Comparison of ENCODE assay signal across 19 mouse cellular contexts in the genomic region with DNA sequence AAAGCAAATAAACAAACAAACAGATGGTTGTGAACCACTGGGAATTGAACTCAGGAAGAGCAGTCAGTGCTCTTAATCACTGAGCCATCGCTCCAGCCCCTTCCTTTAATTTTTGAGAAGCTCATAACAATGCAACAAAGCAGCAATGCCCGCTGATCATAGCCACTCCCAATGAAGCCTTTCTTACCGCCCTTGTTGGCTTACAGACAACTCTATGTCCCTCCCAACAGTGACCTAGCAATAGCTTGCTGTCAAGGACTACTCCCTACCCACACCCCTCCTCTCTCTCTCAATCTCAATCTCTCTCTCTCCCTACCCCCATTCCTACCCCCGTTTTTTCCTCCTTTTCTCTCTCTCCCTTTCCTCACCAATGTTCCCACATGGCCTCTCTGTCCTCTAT. TPM values are rescaled to one million over a fixed set of nuclear protein-coding genes. Genes with fewer than 3 reads are reported as not detected.
DNase-seq lines count a peak whose midpoint lies in the region; ATAC-seq and TF ChIP-seq lines count a peak whose summit lies in the region.
"Had no signal": no experiment of that assay in that cellular context is flagged by ENCODE, and none has a peak within 500 bp of the region (broad histone marks: within the 10 kb centered on the region; RNA-seq: fewer than 3 reads in every experiment).

No protein-coding gene starts in this region.

- H3K4me2 ChIP-seq in lung, postnatal 0 days (replicated peaks; ENCODE audit: low read depth, low read length) = no peak overlapping the region
- no peak overlapping the region for H3K4me2 ChIP-seq in stomach, postnatal 0 days (replicated peaks; ENCODE audit: low read depth)
- H3K4me2 ChIP-seq: forebrain, embryonic 15.5 days; heart, embryonic 13.5 days; kidney, embryonic 15.5 days; midbrain, embryonic 12.5 days had no signal

- DNase-seq in lung, postnatal 10 days = peak; percentile 43
- no peak for DNase-seq in lung, postnatal 0 days (ENCODE audit: low spot score)
- DNase-seq in MEL (ENCODE audit: low read depth, low spot score) = peak; percentile 9
- peak; percentile 42 for DNase-seq in adrenal gland, adult 8-10 months
- DNase-seq in stomach, postnatal 0 days (ENCODE audit: low spot score) = no peak
- DNase-seq in urinary bladder, postnatal 14 days (ENCODE audit: low spot score) = no peak
- no peak for DNase-seq in cerebellum, adult 9-11 months
- DNase-seq: cerebellum, adult 9-10 months; right cerebral cortex, postnatal 14 days; thymus, adult 18-20 months had no signal

- H3K79me2 ChIP-seq in MEL (ENCODE audit: control insufficient read depth, insufficient read depth, low read length, poor library complexity) = peaks cover 3% of the 10 kb centered on the region; the same call in 1 of the 2 replicates

- H3K36me3 ChIP-seq in lung, postnatal 0 days (ENCODE audit: insufficient read depth, low read length) = no peaks in the 10 kb centered on the region
- peaks cover 0 to 3% of the 10 kb centered on the region in 2 experiments; a peak in 1 of 4 replicates for H3K36me3 ChIP-seq in MEL (ENCODE audit: control insufficient read depth in 1 of 2, insufficient read depth in 2 of 2, low read length in 2 of 2)
- no peaks in the 10 kb centered on the region for H3K36me3 ChIP-seq in stomach, postnatal 0 days (ENCODE audit: control insufficient read depth, insufficient read depth, low read length)
- H3K36me3 ChIP-seq: forebrain, embryonic 15.5 days; heart, embryonic 13.5 days; hindbrain, embryonic 10.5 days; kidney, embryonic 15.5 days; limb, embryonic 10.5 days; midbrain, embryonic 12.5 days had no signal

- no peak for TF ChIP-seq CTCF in lung, postnatal 0 days (IDR thresholded peaks at IDR 0.05)
- TF ChIP-seq CTCF in MEL (IDR thresholded peaks at IDR 0.05 in 2 of 3, conservative IDR thresholded peaks at IDR 0.05 in 1 of 3; ENCODE audit: control insufficient read depth in 1 of 3, insufficient read depth in 1 of 3, low read depth in 2 of 3, low read length in 3 of 3, poor library complexity in 1 of 3, severe bottlenecking in 1 of 3) = no peak
- TF ChIP-seq CTCF in stomach, postnatal 0 days (IDR thresholded peaks at IDR 0.05; ENCODE audit: low read depth) = no peak

- TF ChIP-seq RAD21 in MEL (IDR thresholded peaks at IDR 0.05; ENCODE audit: low read depth, low read length) = no peak

- H3K4me1 ChIP-seq in lung, postnatal 0 days (ENCODE audit: insufficient read depth, low read depth, low read length) = peaks cover 8% of the 10 kb centered on the region; the same call in 1 of the 2 replicates
- peaks cover 0 to 9% of the 10 kb centered on the region in 2 experiments; a peak in 2 of 4 replicates for H3K4me1 ChIP-seq in MEL (ENCODE audit: control insufficient read depth in 1 of 2, insufficient read depth in 2 of 2, low read length in 2 of 2)
- H3K4me1 ChIP-seq in stomach, postnatal 0 days (replicated peaks; ENCODE audit: control insufficient read depth, insufficient read depth) = no peaks in the 10 kb centered on the region; the same call in 1 of the 2 replicates

- H3K27me3 ChIP-seq in lung, postnatal 0 days (replicated peaks; ENCODE audit: insufficient read depth, low read length) = no peaks in the 10 kb centered on the region
- H3K27me3 ChIP-seq in MEL (ENCODE audit: control insufficient read depth in 1 of 2, insufficient read depth in 2 of 2, low read length in 2 of 2) = no peaks in the 10 kb centered on the region; a peak in 1 of 4 replicates
- H3K27me3 ChIP-seq in stomach, postnatal 0 days (ENCODE audit: control insufficient read depth, insufficient read depth, low read length) = no peaks in the 10 kb centered on the region
- H3K27me3 ChIP-seq: forebrain, embryonic 15.5 days; heart, embryonic 13.5 days; kidney, embryonic 15.5 days; midbrain, embryonic 12.5 days had no signal

- H3K27ac ChIP-seq in lung, postnatal 0 days (ENCODE audit: low read length) = no peak overlapping the region
- H3K27ac ChIP-seq in MEL (ENCODE audit: control insufficient read depth, low read depth, low read length) = no peak overlapping the region
- no peak overlapping the region for H3K27ac ChIP-seq in stomach, postnatal 0 days (replicated peaks)
- H3K27ac ChIP-seq: forebrain, embryonic 15.5 days; heart, embryonic 13.5 days; hindbrain, embryonic 10.5 days; kidney, embryonic 15.5 days; limb, embryonic 10.5 days; liver, embryonic 14.5 days; macrophage; midbrain, embryonic 12.5 days had no signal

- no peak overlapping the region for H3K4me3 ChIP-seq in lung, postnatal 0 days (ENCODE audit: low read depth, low read length)
- no peak overlapping the region for H3K4me3 ChIP-seq in MEL (ENCODE audit: control insufficient read depth in 1 of 2, insufficient read depth in 1 of 2, low read depth in 2 of 2, low read length in 2 of 2)
- H3K4me3 ChIP-seq in stomach, postnatal 0 days (ENCODE audit: low read depth, low read length) = no peak overlapping the region
- H3K4me3 ChIP-seq: forebrain, embryonic 15.5 days; heart, embryonic 13.5 days; hindbrain, embryonic 10.5 days; kidney, embryonic 15.5 days; limb, embryonic 10.5 days; midbrain, embryonic 12.5 days had no signal

- no peak for TF ChIP-seq POLR2A in MEL (IDR thresholded peaks at IDR 0.05; ENCODE audit: control insufficient read depth in 1 of 2, insufficient read depth in 1 of 2, low read depth in 1 of 2, low read length in 2 of 2, poor library complexity in 1 of 2)

- ATAC-seq in lung, postnatal 0 days = no peak
- ATAC-seq in stomach, postnatal 0 days (ENCODE audit: low FRiP score, low TSS enrichment) = peak; percentile 41; the same call in 1 of the 2 replicates
- ATAC-seq: forebrain, embryonic 15.5 days; inflammation-experienced regulatory T-cells, adult 6 months had no signal

- no peak for TF ChIP-seq EP300 in lung, postnatal 0 days (IDR thresholded peaks at IDR 0.05)
- TF ChIP-seq EP300 in MEL (IDR thresholded peaks at IDR 0.05; ENCODE audit: low read depth in 1 of 2, low read length in 2 of 2) = no peak
- TF ChIP-seq EP300 in stomach, postnatal 0 days (optimal IDR thresholded peaks at IDR 0.05) = no peak

- no peaks in the 10 kb centered on the region for H3K9me3 ChIP-seq in lung, postnatal 0 days (ENCODE audit: low read length)
- H3K9me3 ChIP-seq in MEL (replicated peaks; ENCODE audit: insufficient read depth, low read length) = no peaks in the 10 kb centered on the region
- no peaks in the 10 kb centered on the region for H3K9me3 ChIP-seq in stomach, postnatal 0 days (ENCODE audit: control insufficient read depth, low read length)
- H3K9me3 ChIP-seq: forebrain, embryonic 15.5 days; heart, embryonic 13.5 days; hindbrain, embryonic 10.5 days; kidney, embryonic 15.5 days; limb, embryonic 10.5 days; midbrain, embryonic 12.5 days had no signal

- H3K9ac ChIP-seq in lung, postnatal 0 days (replicated peaks; ENCODE audit: low read depth) = no peak overlapping the region
- no peak overlapping the region for H3K9ac ChIP-seq in MEL (ENCODE audit: control insufficient read depth, low read depth, low read length, poor library complexity, severe bottlenecking)
- no peak overlapping the region for H3K9ac ChIP-seq in stomach, postnatal 0 days (ENCODE audit: low read length)
- H3K9ac ChIP-seq: forebrain, embryonic 15.5 days; heart, embryonic 13.5 days; kidney, embryonic 15.5 days; liver, embryonic 14.5 days; midbrain, embryonic 12.5 days had no signal

- WGBS in lung, postnatal 0 days = 75% methylated on average over 4 of the region's 4 CpGs
- WGBS in stomach, postnatal 0 days = 63% methylated on average over 4 of the region's 4 CpGs

TF ChIP-seq in MEL, 35 proteins besides CTCF, POLR2A, EP300 and RAD21:
- TF ChIP-seq CHD2 (IDR thresholded peaks at IDR 0.05; ENCODE audit: low read length) = no peak
- TF ChIP-seq GABPA (IDR thresholded peaks at IDR 0.05; ENCODE audit: low read depth, low read length) = no peak
- no peak for TF ChIP-seq UBTF (IDR thresholded peaks at IDR 0.05; ENCODE audit: borderline replicate concordance, insufficient read depth, low read depth, low read length)
- TF ChIP-seq TAL1 (IDR thresholded peaks at IDR 0.05; ENCODE audit: low read length) = no peak
- no peak for TF ChIP-seq MEF2A (IDR thresholded peaks at IDR 0.05; ENCODE audit: extremely low read depth, insufficient replicate concordance, low read depth, low read length, poor library complexity, severe bottlenecking)
- TF ChIP-seq POLR2AphosphoS5 (IDR thresholded peaks at IDR 0.05; ENCODE audit: borderline replicate concordance, low read depth, low read length) = no peak
- no peak for TF ChIP-seq MAFK (IDR thresholded peaks at IDR 0.05; ENCODE audit: borderline replicate concordance, low read depth, low read length)
- no peak for TF ChIP-seq MAX (IDR thresholded peaks at IDR 0.05; ENCODE audit: low read length)
- no peak for TF ChIP-seq POLR2AphosphoS2 (IDR thresholded peaks at IDR 0.05; ENCODE audit: low read length)
- TF ChIP-seq CHD1 (IDR thresholded peaks at IDR 0.05; ENCODE audit: low read depth, low read length) = no peak
- no peak for TF ChIP-seq USF1 (IDR thresholded peaks at IDR 0.05; ENCODE audit: low read depth, low read length)
- no peak for TF ChIP-seq GATA1 (IDR thresholded peaks at IDR 0.05; ENCODE audit: low read depth, low read length)
- no peak for TF ChIP-seq ETS1 (IDR thresholded peaks at IDR 0.05; ENCODE audit: low read depth, low read length)

RNA-seq across cellular contexts. Expression of a gene that starts 1.5 kb away (rescaled TPM):
- 12.9 and 13.6 TPM in 2 replicates for polyA plus RNA-seq in lung, postnatal 0 days (2015; fragmentation: Nextera tagmentation; extraction: Ambion mirVana)
- total RNA-seq in MEL (2012; rRNA removed) = 7.9 and 8.5 TPM in 2 replicates
- 10 to 100 TPM in 1 of 2 experiments, not detected in 1; 13.4 TPM for polyA plus RNA-seq in MEL (2012; ENCODE audit: insufficient read depth in 1 of 2, insufficient read length in 2 of 2, low read depth in 1 of 2, low replicate concordance in 2 of 2, missing spikeins in 1 of 2)
- total RNA-seq in adrenal gland, adult 8-10 months (2022) = 10 to 100 TPM; 17.8 to 22.9 (median 18.9) TPM
- 9.1 and 9.3 TPM in 2 replicates for polyA plus RNA-seq in stomach, postnatal 0 days (2015; fragmentation: Nextera tagmentation; extraction: Ambion mirVana)

RNA-seq across cellular contexts. Expression of a gene that starts 14.2 kb away (rescaled TPM):
- polyA plus RNA-seq in lung, postnatal 0 days (2015; fragmentation: Nextera tagmentation; extraction: Ambion mirVana) = 4.6 and 5.5 TPM in 2 replicates
- total RNA-seq in MEL (2012; rRNA removed) = 0.46 and 0.58 TPM in 2 replicates
- 1 to 10 TPM in 1 of 2 experiments, not detected in 1; 1.2 TPM for polyA plus RNA-seq in MEL (2012; ENCODE audit: insufficient read depth in 1 of 2, insufficient read length in 2 of 2, low read depth in 1 of 2, low replicate concordance in 2 of 2, missing spikeins in 1 of 2)
- total RNA-seq in adrenal gland, adult 8-10 months (2022) = 1 to 10 TPM; 1.9 to 3.3 (median 2.9) TPM
- 23.1 and 24.4 TPM in 2 replicates for polyA plus RNA-seq in stomach, postnatal 0 days (2015; fragmentation: Nextera tagmentation; extraction: Ambion mirVana)
- polyA plus RNA-seq: macrophage had no signal

Comparison
In these comparisons a context has a peak if more than half of its experiments do, and no peak if none do; other contexts are left out.
1. DNase-seq: peak in lung, postnatal 10 days (single experiment), MEL (single experiment) and adrenal gland, adult 8-10 months (single experiment); none in lung, postnatal 0 days (single experiment), stomach, postnatal 0 days (single experiment), urinary bladder, postnatal 14 days (single experiment) and cerebellum, adult 9-11 months (single experiment).